Mouse (Mus musculus) MEL (cell line): Measurements from ENCODE around the gene Cpeb1. TPM values are rescaled to one million over a fixed set of nuclear protein-coding genes. Genes with fewer than 3 reads are reported as not detected.

Experiments
- DNase-seq: peaks from one replicate; pipeline ENCODE4 v3.0.0; 2011; ENCODE audit warnings: low read depth, low spot score
- H3K27ac ChIP-seq: 2 replicates; pipeline ENCODE4 v1.5.1; 2012; ENCODE audit warnings: low read depth, mild to moderate bottlenecking, control low read depth, low read length, moderate library complexity; ENCODE audit not compliant: control insufficient read depth
- H3K27me3 ChIP-seq, 2 experiments: fragments of 150-350 bp in 1 of 2; sonication (generic) in 1 of 2; 2 replicates each; pipeline ENCODE4 v1.6.1; 2012; ENCODE audit warnings: low read length in 2 of 2, mild to moderate bottlenecking in 2 of 2, improper control_type of control experiment in 1 of 2, moderate library complexity in 1 of 2; ENCODE audit not compliant: insufficient read depth in 2 of 2, control insufficient read depth in 1 of 2
- H3K36me3 ChIP-seq, 2 experiments: 2 replicates each; pipeline ENCODE4 v1.6.1; 2012 to 2014; ENCODE audit warnings: low read length in 2 of 2, improper control_type of control experiment in 1 of 2, inconsistent platforms in 1 of 2, mild to moderate bottlenecking in 1 of 2; ENCODE audit not compliant: insufficient read depth in 2 of 2, control insufficient read depth in 1 of 2
- H3K4me1 ChIP-seq, 2 experiments: fragments of 150-350 bp in 1 of 2; sonication (generic) in 1 of 2; 2 replicates each; pipeline ENCODE4 v1.6.1; 2012; ENCODE audit warnings: low read length in 2 of 2, improper control_type of control experiment in 1 of 2, mild to moderate bottlenecking in 1 of 2; ENCODE audit not compliant: insufficient read depth in 2 of 2, control insufficient read depth in 1 of 2
- H3K4me3 ChIP-seq, 2 experiments: fragments of 150-350 bp in 1 of 2; sonication (generic) in 1 of 2; 2 replicates each; pipeline ENCODE4 v1.5.1; 2012; ENCODE audit warnings: low read depth in 2 of 2, low read length in 2 of 2, mild to moderate bottlenecking in 2 of 2, moderate library complexity in 2 of 2, control low read depth in 1 of 2, improper control_type of control experiment in 1 of 2; ENCODE audit not compliant: control insufficient read depth in 1 of 2, insufficient read depth in 1 of 2
- H3K79me2 ChIP-seq: 2 replicates; pipeline ENCODE4 v1.6.1; 2012; ENCODE audit warnings: mild to moderate bottlenecking, low read length, moderate library complexity; ENCODE audit not compliant: control insufficient read depth, poor library complexity, insufficient read depth
- H3K9ac ChIP-seq: 2 replicates; pipeline ENCODE4 v1.6.1; 2012; ENCODE audit warnings: low read depth, mild to moderate bottlenecking, control low read depth, low read length, moderate library complexity; ENCODE audit not compliant: control insufficient read depth, poor library complexity, severe bottlenecking
- H3K9me3 ChIP-seq: fragments of 150-350 bp; sonication (generic); replicated peaks from 2 replicates; pipeline ENCODE4 v1.6.1; 2012; ENCODE audit warnings: mild to moderate bottlenecking, low read length, improper control_type of control experiment, moderate library complexity; ENCODE audit not compliant: insufficient read depth
- CHD1 ChIP-seq: IDR thresholded peaks from 2 replicates; pipeline ENCODE4 v1.6.1; 2012; ENCODE audit warnings: low read depth, mild to moderate bottlenecking, inconsistent platforms, low read length, improper control_type of control experiment
- CHD2 ChIP-seq: IDR thresholded peaks from 2 replicates; pipeline ENCODE4 v1.6.1; 2011; ENCODE audit warnings: low read length, improper control_type of control experiment
- CTCF ChIP-seq, 3 experiments: IDR thresholded peaks in 2 of 3; conservative IDR thresholded peaks in 1 of 3; 2 replicates each; pipeline ENCODE4 v1.5.1; 2011 to 2012; ENCODE audit warnings: low read length in 3 of 3, low read depth in 2 of 3, mild to moderate bottlenecking in 2 of 3, improper control_type of control experiment in 1 of 3, inconsistent platforms in 1 of 3, mixed read lengths in 1 of 3, moderate library complexity in 1 of 3; ENCODE audit not compliant: control insufficient read depth in 1 of 3, insufficient read depth in 1 of 3, poor library complexity in 1 of 3, severe bottlenecking in 1 of 3
- ELF1 ChIP-seq: IDR thresholded peaks from 2 replicates; pipeline ENCODE4 v1.6.1; 2014; ENCODE audit warnings: low read depth, mild to moderate bottlenecking, inconsistent platforms, low read length, improper control_type of control experiment, moderate library complexity
- EP300 ChIP-seq, 2 experiments: IDR thresholded peaks; 2 replicates each; pipeline ENCODE4 v1.6.1; 2011; ENCODE audit warnings: improper control_type of control experiment in 2 of 2, low read length in 2 of 2, low read depth in 1 of 2, mild to moderate bottlenecking in 1 of 2
- ETS1 ChIP-seq: IDR thresholded peaks from 2 replicates; pipeline ENCODE4 v1.6.1; 2012; ENCODE audit warnings: low read depth, mild to moderate bottlenecking, inconsistent platforms, low read length, improper control_type of control experiment, moderate library complexity
- HCFC1 ChIP-seq: IDR thresholded peaks from 2 replicates; pipeline ENCODE4 v1.6.1; 2012; ENCODE audit warnings: low read depth, mild to moderate bottlenecking, inconsistent platforms, low read length, improper control_type of control experiment, moderate library complexity
- JUND ChIP-seq: IDR thresholded peaks from 2 replicates; pipeline ENCODE4 v1.6.1; 2011; ENCODE audit warnings: low read depth, mild to moderate bottlenecking, improper control_type of control experiment, low read length
- MAFK ChIP-seq: IDR thresholded peaks from 2 replicates; pipeline ENCODE4 v1.6.1; 2011; ENCODE audit warnings: low read depth, mild to moderate bottlenecking, low read length, improper control_type of control experiment, borderline replicate concordance
- MYB ChIP-seq: IDR thresholded peaks from 2 replicates; pipeline ENCODE4 v1.6.1; 2011; ENCODE audit warnings: mild to moderate bottlenecking, low read depth, low read length, improper control_type of control experiment
- NRF1 ChIP-seq: IDR thresholded peaks from 2 replicates; pipeline ENCODE4 v1.6.1; 2014; ENCODE audit warnings: low read depth, mild to moderate bottlenecking, inconsistent platforms, low read length, improper control_type of control experiment, moderate library complexity; ENCODE audit not compliant: poor library complexity, insufficient read depth, severe bottlenecking
- POLR2AphosphoS2 ChIP-seq: IDR thresholded peaks from 2 replicates; pipeline ENCODE4 v1.6.1; 2011; ENCODE audit warnings: low read length, improper control_type of control experiment
- POLR2AphosphoS5 ChIP-seq: IDR thresholded peaks from 2 replicates; pipeline ENCODE4 v1.6.1; 2012; ENCODE audit warnings: low read depth, borderline replicate concordance, mild to moderate bottlenecking, inconsistent platforms, low read length, moderate library complexity, mixed read lengths
- RAD21 ChIP-seq: IDR thresholded peaks from 2 replicates; pipeline ENCODE4 v1.6.1; 2011; ENCODE audit warnings: mild to moderate bottlenecking, low read depth, low read length, improper control_type of control experiment
- RCOR1 ChIP-seq: IDR thresholded peaks from 2 replicates; pipeline ENCODE4 v1.6.1; 2012; ENCODE audit warnings: low read depth, mild to moderate bottlenecking, inconsistent platforms, low read length, improper control_type of control experiment
- SMC3 ChIP-seq: IDR thresholded peaks from 2 replicates; pipeline ENCODE4 v1.6.1; 2011; ENCODE audit warnings: low read depth, low read length, improper control_type of control experiment
- TBP ChIP-seq: IDR thresholded peaks from 2 replicates; pipeline ENCODE4 v1.8.0; 2011; ENCODE audit warnings: low read depth, low read length, improper control_type of control experiment
- TCF12 ChIP-seq: IDR thresholded peaks from 2 replicates; pipeline ENCODE4 v1.6.1; 2014; ENCODE audit warnings: low read depth, mild to moderate bottlenecking, inconsistent platforms, low read length, improper control_type of control experiment, moderate library complexity
- UBTF ChIP-seq: IDR thresholded peaks from 2 replicates; pipeline ENCODE4 v1.6.1; 2012; ENCODE audit warnings: low read depth, mild to moderate bottlenecking, inconsistent platforms, low read length, improper control_type of control experiment, moderate library complexity, borderline replicate concordance; ENCODE audit not compliant: insufficient read depth
- USF2 ChIP-seq, 2 experiments: IDR thresholded peaks; 2 replicates each; pipeline ENCODE4 v1.6.1; 2011 to 2012; ENCODE audit warnings: improper control_type of control experiment in 2 of 2, low read length in 2 of 2, borderline replicate concordance in 1 of 2, inconsistent platforms in 1 of 2, low read depth in 1 of 2, mild to moderate bottlenecking in 1 of 2; ENCODE audit not compliant: insufficient read depth in 1 of 2
- ZKSCAN1 ChIP-seq: IDR thresholded peaks from 2 replicates; pipeline ENCODE4 v1.6.1; 2012; ENCODE audit warnings: low read depth, mild to moderate bottlenecking, inconsistent platforms, low read length, improper control_type of control experiment, moderate library complexity
- ZMIZ1 ChIP-seq: IDR thresholded peaks from 2 replicates; pipeline ENCODE4 v1.6.1; 2012; ENCODE audit warnings: low read depth, mild to moderate bottlenecking, inconsistent platforms, low read length, improper control_type of control experiment, moderate library complexity
- ZNF384 ChIP-seq: IDR thresholded peaks from 2 replicates; pipeline ENCODE4 v1.6.1; 2012; ENCODE audit warnings: low read depth, mild to moderate bottlenecking, inconsistent platforms, low read length, improper control_type of control experiment
- polyA plus RNA-seq, 2 experiments: library from polyadenylated mRNA; stranded (reverse) in 1 of 2; unstranded in 1 of 2; fragments of >175 nt in 1 of 2; fragments of >200 nt in 1 of 2; gene quantifications; 2 replicates each; pipeline versions ENCODE4 v1.2.1 to v1.2.4; 2012; ENCODE audit warnings: low replicate concordance in 2 of 2, low read depth in 1 of 2; ENCODE audit not compliant: insufficient read length in 2 of 2, insufficient read depth in 1 of 2, missing spikeins in 1 of 2
- total RNA-seq: library from RNA; depleted of rRNA; stranded (reverse); fragments of 300-350 nt; gene quantifications from 2 replicates; pipeline ENCODE4 v1.2.3, GENCODE M21; 2012

Gene Cpeb1
- total and polyA plus RNA-seq, 3 experiments, result not detected

GRCm38 (mm10) chr7:81493331-81494021 is 38.2 kb upstream of the Cpeb1 start, which contains the start of gene Ap3b2:
TSS of gene Ap3b2 (minus strand) at chr7:81493925.
- Histone ChIP-seq H3K9me3 (no peaks in the 10 kb centered on the region), H3K4me3 (no peak within 1 kb of the TSS)
- DNase-seq, result no peak
- no peak for TF ChIP-seq EP300 (IDR thresholded peaks at IDR 0.05; ENCODE audit: low read depth in 1 of 2, low read length in 2 of 2)
- TF ChIP-seq TBP, result no peak
- TF ChIP-seq USF2 (IDR thresholded peaks at IDR 0.05; ENCODE audit: borderline replicate concordance in 1 of 2, insufficient read depth in 1 of 2, low read depth in 1 of 2, low read length in 2 of 2), result no peak
- no peak for TF ChIP-seq POLR2AphosphoS5
- TF ChIP-seq ZNF384, result no peak
- no peak for TF ChIP-seq JUND
- no peak for TF ChIP-seq CHD1
- TF ChIP-seq ETS1, result no peak
- no peak for TF ChIP-seq POLR2AphosphoS2
- TF ChIP-seq RAD21, result no peak
- no peak for TF ChIP-seq ELF1
- TF ChIP-seq, all 39 proteins: peak for 0
- H3K4me1 ChIP-seq, result no peaks in the 10 kb centered on the region
- H3K9ac ChIP-seq, result no peak within 1 kb of the TSS
- H3K27me3 ChIP-seq, result no peaks in the 10 kb centered on the region
- H3K36me3 ChIP-seq, result no peaks in the 10 kb centered on the region
- H3K79me2 ChIP-seq, result no peaks in the 10 kb centered on the region
- H3K27ac ChIP-seq, result no peak within 1 kb of the TSS

- no peaks in the 10 kb centered on the region for H3K9me3 ChIP-seq
- no peaks in the 10 kb centered on the region for H3K4me1 ChIP-seq
- no peak for TF ChIP-seq ZMIZ1
- TF ChIP-seq, all 39 proteins: peak for 0
- H3K27ac ChIP-seq, result no peak overlapping the region
- no peak for DNase-seq
- no peaks in the 10 kb centered on the region for H3K27me3 ChIP-seq
- no peaks in the 10 kb centered on the region for H3K79me2 ChIP-seq
- no peak overlapping the region for H3K9ac ChIP-seq
- no peaks in the 10 kb centered on the region for H3K36me3 ChIP-seq
- no peak overlapping the region for H3K4me3 ChIP-seq
Observed at GRCm38 (mm10) chr7:81492628-81493027, 37.4 kb upstream of the Cpeb1 start.

GRCm38 (mm10) chr7:81489649-81490048 is 34.4 kb upstream of the Cpeb1 start:
- Histone ChIP-seq H3K27me3 (no peaks in the 10 kb centered on the region), H3K4me3 (no peak overlapping the region), H3K9ac (no peak overlapping the region), H3K27ac (no peak overlapping the region), H3K9me3 (no peaks in the 10 kb centered on the region), H3K79me2 (no peaks in the 10 kb centered on the region), H3K4me1 (no peaks in the 10 kb centered on the region), H3K36me3 (no peaks in the 10 kb centered on the region)
- DNase-seq, result no peak
- TF ChIP-seq TBP, result no peak
- TF ChIP-seq ETS1, result no peak
- TF ChIP-seq MYB, result no peak
- no peak for TF ChIP-seq CHD2
- no peak for TF ChIP-seq RAD21
- TF ChIP-seq HCFC1, result no peak
- no peak for TF ChIP-seq MAFK
- no peak for TF ChIP-seq NRF1
- TF ChIP-seq CTCF (IDR thresholded peaks at IDR 0.05 in 2 of 3, conservative IDR thresholded peaks at IDR 0.05 in 1 of 3; ENCODE audit: control insufficient read depth in 1 of 3, insufficient read depth in 1 of 3, low read depth in 2 of 3, low read length in 3 of 3, poor library complexity in 1 of 3, severe bottlenecking in 1 of 3), result no peak
- TF ChIP-seq RCOR1, result no peak
- no peak for TF ChIP-seq SMC3
- TF ChIP-seq EP300 (IDR thresholded peaks at IDR 0.05; ENCODE audit: low read depth in 1 of 2, low read length in 2 of 2), result no peak
- TF ChIP-seq TCF12, result no peak
- TF ChIP-seq USF2 (IDR thresholded peaks at IDR 0.05; ENCODE audit: borderline replicate concordance in 1 of 2, insufficient read depth in 1 of 2, low read depth in 1 of 2, low read length in 2 of 2), result no peak
- TF ChIP-seq ZNF384, result no peak
- no peak for TF ChIP-seq ZKSCAN1
- TF ChIP-seq UBTF, result no peak
- no peak for TF ChIP-seq POLR2AphosphoS2
